Mouse (Mus musculus) neural tube, embryonic 15.5 days (tissue): ENCODE measurements around the gene Wdr41. TPM values are rescaled to one million over a fixed set of nuclear protein-coding genes. Genes with fewer than 3 reads are reported as not detected.
A peak's percentile ranks its signal among the peaks of the same experiment; 100 is the strongest.

Source experiments
- ATAC-seq: fragments of 200-750 bp; cut with Nextera tagmentation; 2 replicates; pipeline ENCODE4 v1.8.0; 2017; ENCODE audit warnings: mild to moderate bottlenecking, moderate TSS enrichment, moderate library complexity; ENCODE audit not compliant: low FRiP score
- H3K27ac ChIP-seq: fragments of 300-500 bp; sonication (generic); replicated peaks from 2 replicates; pipeline ENCODE4 v1.5.1; 2015; ENCODE audit warnings: mild to moderate bottlenecking, inconsistent platforms
- H3K27me3 ChIP-seq: fragments of 300-500 bp; sonication (generic); replicated peaks from 2 replicates; pipeline ENCODE4 v1.6.1; 2015; ENCODE audit warnings: inconsistent platforms
- H3K36me3 ChIP-seq: fragments of 300-500 bp; sonication (generic); 2 replicates; pipeline ENCODE4 v1.6.1; 2015; ENCODE audit warnings: inconsistent platforms
- H3K4me1 ChIP-seq: fragments of 300-500 bp; sonication (generic); 2 replicates; pipeline ENCODE4 v1.6.1; 2015; ENCODE audit warnings: inconsistent platforms
- H3K4me2 ChIP-seq: fragments of 300-500 bp; sonication (generic); 2 replicates; pipeline ENCODE4 v1.6.1; 2015; ENCODE audit warnings: inconsistent platforms, mild to moderate bottlenecking, moderate library complexity
- H3K4me3 ChIP-seq: fragments of 300-500 bp; sonication (generic); replicated peaks from 2 replicates; pipeline ENCODE4 v1.5.1; 2015; ENCODE audit warnings: mild to moderate bottlenecking, inconsistent platforms
- H3K9ac ChIP-seq: fragments of 300-500 bp; sonication (generic); replicated peaks from 2 replicates; pipeline ENCODE4 v1.6.1; 2015; ENCODE audit warnings: mild to moderate bottlenecking, inconsistent platforms
- H3K9me3 ChIP-seq: fragments of 300-500 bp; sonication (generic); replicated peaks from 2 replicates; pipeline ENCODE4 v1.6.1; 2016; ENCODE audit warnings: inconsistent platforms
- WGBS: fragments of 180-500 bp; shearing (Covaris S2); methylation state at CpG from one replicate; pipeline ENCODE4 v1.1.7; 2015; ENCODE audit warnings: mixed read lengths; 5-methylcytosine and 5-hydroxymethylcytosine counted together
- polyA plus RNA-seq: library from polyadenylated mRNA; unstranded; fragments of >200 nt; fragmentation: Nextera tagmentation; extraction: Ambion mirVana; gene quantifications from 2 replicates; pipeline ENCODE4 v1.2.1, GENCODE M21; 2015

Gene Wdr41
- polyA plus RNA-seq, 1 experiment from 2014 or later = 27.5 TPM

DNA sequence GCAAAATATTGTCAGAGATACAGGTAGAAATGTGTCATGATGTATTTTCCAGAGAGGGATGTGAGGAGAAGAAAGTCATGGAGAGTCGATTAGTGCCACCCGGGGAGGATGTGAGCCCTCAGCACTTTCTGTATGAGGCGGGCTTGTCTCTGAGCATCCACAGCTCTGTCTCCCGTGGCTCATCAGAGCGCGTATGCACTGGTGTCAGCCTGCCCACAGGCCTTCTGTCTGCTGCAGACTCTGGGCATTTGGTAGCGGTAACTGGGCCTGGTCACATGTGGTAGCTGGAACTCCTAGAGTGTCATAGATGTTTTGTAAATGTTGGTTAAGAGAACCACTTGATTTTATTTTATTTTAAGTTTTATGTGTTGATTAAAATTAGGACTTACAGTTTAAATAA lies 33.1 kb downstream of the Wdr41 start:
- H3K4me2 ChIP-seq = no peak overlapping the region
- no peak overlapping the region for H3K27ac ChIP-seq
- no peak for ATAC-seq
- H3K4me1 ChIP-seq = no peaks in the 10 kb centered on the region
- H3K36me3 ChIP-seq = peaks cover 8% of the 10 kb centered on the region; the same call in 1 of the 2 replicates
- no peak overlapping the region for H3K4me3 ChIP-seq
- H3K9ac ChIP-seq = no peak overlapping the region
- WGBS = 86% methylated on average over 7 of the region's 7 CpGs
- H3K9me3 ChIP-seq = no peaks in the 10 kb centered on the region
- no peaks in the 10 kb centered on the region for H3K27me3 ChIP-seq

DNA sequence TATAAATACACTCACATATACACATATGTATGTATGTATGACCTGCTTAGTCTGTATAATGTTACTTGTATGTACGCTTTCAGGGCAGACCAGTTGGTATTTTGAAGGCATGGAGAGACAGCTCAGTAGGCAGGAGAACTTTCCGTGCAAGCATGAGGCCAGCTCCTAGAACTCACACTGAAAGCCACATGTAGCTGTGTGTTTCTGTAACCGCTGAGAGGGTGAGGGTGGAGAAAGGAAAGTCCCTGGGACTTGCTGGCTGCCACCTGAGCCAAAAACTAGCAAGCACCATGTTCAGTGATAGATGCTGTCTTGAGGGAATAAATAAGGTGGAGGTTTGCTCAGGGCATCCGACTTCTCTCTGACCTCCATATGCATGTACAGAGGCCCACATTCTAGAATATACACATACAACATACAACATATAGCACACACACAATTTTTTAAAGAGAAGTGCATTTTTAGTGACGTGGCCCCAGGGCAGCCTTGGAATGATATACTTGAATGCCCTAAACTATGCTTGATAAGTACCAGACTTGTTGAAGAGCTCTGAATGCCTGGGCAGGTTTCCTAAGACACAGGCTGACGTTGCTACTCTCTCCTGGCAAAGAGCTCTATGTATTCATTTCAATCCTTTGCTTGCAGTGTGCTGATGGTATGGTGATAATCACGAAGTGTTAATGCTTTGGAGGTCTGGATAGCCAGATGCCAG lies 35.6 kb downstream of the Wdr41 start:
- H3K9me3 ChIP-seq = no peaks in the 10 kb centered on the region
- H3K4me3 ChIP-seq = no peak overlapping the region
- WGBS = 90% methylated on average over 7 of the region's 7 CpGs
- no peak overlapping the region for H3K9ac ChIP-seq
- H3K27me3 ChIP-seq = no peaks in the 10 kb centered on the region
- peaks cover 8% of the 10 kb centered on the region; the same call in 1 of the 2 replicates for H3K36me3 ChIP-seq
- H3K27ac ChIP-seq = no peak overlapping the region
- 0 out of 2 replicates have a peak, but pooled peaks cover 5% of the 10 kb centered on the region for H3K4me1 ChIP-seq
- no peak overlapping the region for H3K4me2 ChIP-seq
- ATAC-seq = no peak

DNA sequence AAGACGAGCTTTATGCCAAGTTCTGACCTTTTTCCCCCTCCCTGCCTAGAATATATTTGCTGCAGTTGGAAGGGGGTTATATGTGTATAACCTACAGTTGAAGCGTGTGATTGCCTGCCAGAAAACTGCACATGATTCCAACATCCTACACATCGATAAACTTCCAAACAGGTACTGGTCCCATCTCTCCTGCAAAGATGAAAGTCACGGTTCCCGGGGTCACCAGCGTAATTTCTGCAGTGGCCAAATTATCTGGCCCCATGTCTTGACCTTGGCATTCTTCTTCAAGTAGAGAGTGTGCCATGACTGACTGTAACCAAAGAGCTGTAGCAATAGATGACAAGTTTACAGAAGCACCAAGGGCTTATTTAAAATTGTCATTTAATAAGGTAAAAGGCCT lies 41.1 kb downstream of the Wdr41 start:
- Histone ChIP-seq H3K36me3 (0 out of 2 replicates have a peak, but pooled peaks cover 10% of the 10 kb centered on the region), H3K27ac (no peak overlapping the region), H3K9me3 (no peaks in the 10 kb centered on the region), H3K4me3 (no peak overlapping the region), H3K4me1 (peaks cover 13% of the 10 kb centered on the region), H3K4me2 (no peak overlapping the region; the same call in 1 of the 2 replicates), H3K27me3 (no peaks in the 10 kb centered on the region), H3K9ac (no peak overlapping the region)
- ATAC-seq = no peak
- WGBS = 91% methylated on average over 6 of the region's 6 CpGs

DNA sequence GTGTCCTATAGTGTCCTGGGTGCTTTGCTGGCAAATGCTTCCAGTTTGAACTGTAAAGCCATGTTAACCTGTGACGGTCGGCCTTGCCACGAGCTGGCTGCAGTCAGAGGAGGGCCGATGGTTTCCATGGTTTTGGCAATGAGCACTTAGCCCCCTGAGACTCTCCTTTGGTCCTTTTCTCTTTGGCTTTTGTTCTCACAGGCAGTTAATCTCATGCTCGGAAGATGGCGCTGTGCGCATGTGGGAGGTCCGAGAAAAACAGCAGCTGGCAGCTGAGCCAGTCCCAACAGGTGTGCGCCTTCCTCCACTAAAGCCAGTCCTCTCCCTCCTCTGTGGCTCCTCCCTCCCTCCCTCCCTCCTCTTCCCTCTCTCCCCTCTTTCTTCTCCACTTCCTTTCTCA lies 41.8 kb downstream of the Wdr41 start:
- Histone ChIP-seq H3K4me2 (peak overlapping the region; percentile 33), H3K9me3 (no peaks in the 10 kb centered on the region), H3K9ac (no peak overlapping the region), H3K36me3 (0 out of 2 replicates have a peak, but pooled peaks cover 10% of the 10 kb centered on the region), H3K4me3 (no peak overlapping the region), H3K27ac (peak overlapping the region; percentile 60), H3K27me3 (no peaks in the 10 kb centered on the region), H3K4me1 (peaks cover 13% of the 10 kb centered on the region)
- 2% methylated on average over 9 of the region's 9 CpGs for whole genome bisulfite sequencing
- ATAC-seq = peak; percentile 86

DNA sequence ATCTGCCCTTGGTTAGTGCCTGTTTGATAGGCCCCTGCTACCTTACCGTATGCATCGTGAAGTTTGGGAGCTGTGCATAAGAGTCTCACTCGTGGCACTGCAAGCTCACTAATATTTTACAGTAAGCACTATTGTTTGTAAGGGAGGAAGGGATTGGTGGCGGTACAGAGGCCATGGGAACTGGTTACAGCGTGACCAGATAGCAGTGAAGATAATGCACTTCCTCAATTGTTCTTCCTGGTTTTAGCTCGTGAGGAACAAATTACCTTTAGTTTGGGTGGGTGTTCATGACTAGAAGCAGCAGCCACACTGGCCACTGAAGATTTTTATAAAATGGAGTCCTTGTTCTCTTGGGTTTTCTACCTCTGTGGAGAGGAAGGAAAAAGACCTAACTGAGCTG lies 43.2 kb downstream of the Wdr41 start:
- WGBS = 82% methylated on average over 6 of the region's 6 CpGs
- no peaks in the 10 kb centered on the region for H3K9me3 ChIP-seq
- H3K27me3 ChIP-seq = no peaks in the 10 kb centered on the region
- H3K36me3 ChIP-seq = peaks cover 10% of the 10 kb centered on the region; the same call in 1 of the 2 replicates
- peaks cover 13% of the 10 kb centered on the region for H3K4me1 ChIP-seq
- no peak overlapping the region for H3K4me2 ChIP-seq
- H3K27ac ChIP-seq = no peak overlapping the region
- H3K9ac ChIP-seq = no peak overlapping the region
- no peak overlapping the region for H3K4me3 ChIP-seq
- no peak for ATAC-seq

DNA sequence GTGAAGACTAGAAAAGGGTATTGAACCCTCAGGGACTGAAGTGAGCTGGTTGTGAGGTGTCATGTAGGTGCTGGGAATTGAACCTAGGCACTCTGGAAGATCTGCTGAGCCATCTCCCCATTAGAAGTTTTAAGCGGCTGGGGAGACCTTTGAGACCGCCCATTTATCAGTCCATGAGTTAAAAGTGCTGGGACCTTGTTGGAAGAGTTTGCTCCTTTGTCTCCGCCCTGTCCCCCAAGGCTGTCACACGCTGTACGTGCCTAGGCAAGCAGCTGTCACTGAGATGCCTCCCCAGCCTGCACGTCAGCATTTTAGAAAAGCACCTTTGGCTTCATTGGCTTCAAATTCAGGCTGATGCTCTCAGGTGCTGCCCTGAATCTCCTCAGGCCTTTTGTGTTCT lies 44.1 kb downstream of the Wdr41 start:
- H3K27me3 ChIP-seq = no peaks in the 10 kb centered on the region
- H3K9me3 ChIP-seq = no peaks in the 10 kb centered on the region
- peaks cover 10% of the 10 kb centered on the region; the same call in 1 of the 2 replicates for H3K36me3 ChIP-seq
- ATAC-seq = no peak
- peaks cover 13% of the 10 kb centered on the region for H3K4me1 ChIP-seq
- no peak overlapping the region for H3K9ac ChIP-seq
- whole genome bisulfite sequencing = 88% methylated on average over 6 of the region's 6 CpGs
- H3K4me3 ChIP-seq = no peak overlapping the region
- H3K4me2 ChIP-seq = no peak overlapping the region
- no peak overlapping the region for H3K27ac ChIP-seq

DNA sequence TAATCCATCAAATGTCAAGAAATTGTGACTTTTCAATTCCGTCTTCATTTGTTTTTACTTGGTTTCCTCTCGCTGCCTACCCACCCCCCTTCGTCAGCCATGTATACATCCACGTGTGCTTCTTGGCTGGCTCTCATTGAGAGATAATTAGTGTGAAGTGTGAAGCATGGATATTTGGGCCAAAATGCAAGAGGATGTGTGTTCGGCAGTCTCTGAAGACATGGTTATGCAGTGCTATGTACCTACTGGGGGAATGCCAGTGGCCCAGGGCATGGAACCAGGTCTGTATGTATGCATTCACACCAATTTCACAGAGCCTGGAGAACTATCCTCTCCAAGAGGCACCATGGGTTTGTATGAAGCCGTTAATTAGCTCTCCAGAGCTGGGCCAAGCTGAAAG lies 54.7 kb downstream of the Wdr41 start:
- peaks cover 18% of the 10 kb centered on the region for H3K36me3 ChIP-seq
- H3K9ac ChIP-seq = no peak overlapping the region
- H3K27ac ChIP-seq = no peak overlapping the region
- WGBS = 90% methylated on average over 6 of the region's 6 CpGs
- no peak overlapping the region for H3K4me3 ChIP-seq
- no peaks in the 10 kb centered on the region for H3K27me3 ChIP-seq
- ATAC-seq = no peak
- no peaks in the 10 kb centered on the region for H3K9me3 ChIP-seq
- peaks cover 7% of the 10 kb centered on the region for H3K4me1 ChIP-seq
- no peak overlapping the region for H3K4me2 ChIP-seq

DNA sequence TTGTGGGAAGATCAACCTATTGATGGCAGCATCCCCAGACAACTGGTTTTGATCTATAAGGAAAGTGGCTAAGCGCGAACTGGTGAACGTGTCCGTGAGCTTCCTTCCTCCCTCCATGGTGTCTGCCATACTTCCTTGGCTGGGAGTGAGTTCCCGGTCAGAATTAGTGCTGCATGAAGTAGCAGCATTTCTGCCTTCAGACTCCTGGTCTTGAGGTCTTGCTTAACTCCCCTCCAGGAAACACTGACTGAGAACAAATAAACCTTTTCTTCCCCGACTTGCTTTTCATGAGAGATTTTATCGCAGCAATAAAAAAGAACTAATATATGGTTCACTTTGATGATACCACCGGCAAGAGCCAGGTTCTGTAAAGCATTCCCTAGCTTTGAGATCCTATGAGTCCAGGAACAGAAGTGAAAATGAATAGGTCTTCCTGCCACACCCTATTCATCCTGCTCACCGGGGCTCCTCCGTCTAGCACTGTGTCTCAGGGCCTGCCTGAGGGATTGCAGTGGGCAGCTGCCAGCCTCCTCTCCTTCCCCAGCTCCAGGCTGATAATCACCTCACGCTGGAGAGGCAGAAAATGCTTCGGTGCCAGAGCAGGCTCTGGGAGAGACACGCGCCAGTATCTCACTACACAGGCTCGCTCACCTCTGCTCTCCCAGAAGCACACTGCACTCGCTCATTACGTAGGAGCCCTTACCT lies 56.1 kb downstream of the Wdr41 start:
- WGBS = 48% methylated on average over 17 of the region's 17 CpGs
- Histone ChIP-seq H3K4me2 (no peak overlapping the region), H3K9me3 (no peaks in the 10 kb centered on the region), H3K27ac (peak overlapping the region; percentile 56; the same call in 1 of the 2 replicates), H3K27me3 (no peaks in the 10 kb centered on the region), H3K4me3 (no peak overlapping the region), H3K4me1 (peaks cover 7% of the 10 kb centered on the region), H3K9ac (no peak overlapping the region), H3K36me3 (peaks cover 15% of the 10 kb centered on the region)
- peak; percentile 63; the same call in 1 of the 2 replicates for ATAC-seq

DNA sequence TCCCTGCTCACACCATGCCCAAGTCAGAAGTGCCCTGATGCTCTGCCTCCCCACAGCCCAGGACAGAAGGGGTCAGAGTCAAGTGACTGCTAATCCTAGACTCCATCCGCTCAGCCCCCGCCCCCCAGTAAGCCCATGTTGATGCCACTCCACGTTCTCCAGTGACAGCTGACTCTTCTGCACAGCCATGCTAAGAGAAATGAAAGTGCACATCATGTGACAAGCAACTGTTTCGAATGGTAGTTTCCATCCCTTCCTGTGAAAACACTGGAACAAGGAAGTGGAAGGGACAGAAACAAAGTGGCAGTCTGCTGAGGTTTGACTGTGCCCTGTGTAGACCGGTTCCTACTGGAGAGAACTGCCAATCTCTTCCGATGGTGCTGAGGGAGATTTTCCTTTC lies 56.8 kb downstream of the Wdr41 start:
- ATAC-seq = no peak
- Histone ChIP-seq H3K4me2 (no peak overlapping the region), H3K27ac (peak overlapping the region; percentile 45; the same call in 1 of the 2 replicates), H3K9ac (no peak overlapping the region), H3K27me3 (no peaks in the 10 kb centered on the region), H3K4me3 (no peak overlapping the region), H3K9me3 (no peaks in the 10 kb centered on the region), H3K36me3 (peaks cover 10% of the 10 kb centered on the region), H3K4me1 (peaks cover 7% of the 10 kb centered on the region)
- WGBS = 89% methylated on average over 6 of the region's 6 CpGs

DNA sequence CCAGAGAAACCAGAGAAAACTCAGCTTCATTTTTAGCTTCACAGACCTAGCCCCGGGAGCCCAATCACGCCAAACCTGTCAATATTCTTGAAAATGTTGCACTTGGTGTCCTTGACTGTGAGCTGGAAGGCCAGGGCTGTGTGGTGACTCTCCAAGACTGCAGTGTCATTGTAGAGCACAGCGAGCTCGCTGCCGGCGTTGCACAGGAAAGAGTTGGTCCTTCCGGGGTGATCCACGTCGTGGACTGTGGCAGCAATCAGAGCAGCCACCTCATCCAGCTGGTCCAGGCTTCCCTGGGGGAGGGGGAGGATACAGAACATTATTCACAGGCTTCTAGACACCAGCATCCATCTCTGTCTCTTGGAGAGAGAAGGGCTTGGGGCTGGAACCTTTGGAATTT lies 58.0 kb downstream of the Wdr41 start:
- WGBS = 74% methylated on average over 9 of the region's 9 CpGs
- Histone ChIP-seq H3K9ac (no peak overlapping the region), H3K27ac (no peak overlapping the region), H3K27me3 (no peaks in the 10 kb centered on the region), H3K36me3 (no peaks in the 10 kb centered on the region), H3K4me3 (no peak overlapping the region), H3K4me2 (no peak overlapping the region), H3K4me1 (peaks cover 7% of the 10 kb centered on the region), H3K9me3 (no peaks in the 10 kb centered on the region)
- no peak for ATAC-seq

DNA sequence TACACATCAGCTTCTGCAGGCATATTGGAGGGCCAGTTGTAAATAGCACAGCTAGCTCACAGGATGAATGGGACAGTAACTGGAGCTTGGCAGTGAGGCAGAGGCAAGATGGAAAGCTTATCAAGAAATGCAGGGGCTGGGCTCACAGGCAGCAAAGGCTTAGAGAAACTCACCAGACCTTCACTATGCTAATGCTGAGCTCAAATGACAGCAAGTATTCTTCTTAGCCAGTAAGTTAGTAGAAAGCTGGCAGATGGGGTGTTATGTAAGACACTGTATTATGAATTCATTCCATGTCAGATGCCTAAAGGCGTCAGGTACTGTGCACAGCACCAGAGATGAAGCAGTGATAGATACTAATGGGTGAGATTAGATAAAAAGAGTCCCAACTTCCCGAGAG lies 58.6 kb downstream of the Wdr41 start:
- 93% methylated on average over 2 of the region's 2 CpGs for WGBS
- no peaks in the 10 kb centered on the region for H3K9me3 ChIP-seq
- H3K27ac ChIP-seq = no peak overlapping the region
- no peaks in the 10 kb centered on the region for H3K36me3 ChIP-seq
- peaks cover 7% of the 10 kb centered on the region for H3K4me1 ChIP-seq
- no peaks in the 10 kb centered on the region for H3K27me3 ChIP-seq
- no peak overlapping the region for H3K9ac ChIP-seq
- no peak overlapping the region for H3K4me3 ChIP-seq
- no peak overlapping the region for H3K4me2 ChIP-seq
- no peak for ATAC-seq

DNA sequence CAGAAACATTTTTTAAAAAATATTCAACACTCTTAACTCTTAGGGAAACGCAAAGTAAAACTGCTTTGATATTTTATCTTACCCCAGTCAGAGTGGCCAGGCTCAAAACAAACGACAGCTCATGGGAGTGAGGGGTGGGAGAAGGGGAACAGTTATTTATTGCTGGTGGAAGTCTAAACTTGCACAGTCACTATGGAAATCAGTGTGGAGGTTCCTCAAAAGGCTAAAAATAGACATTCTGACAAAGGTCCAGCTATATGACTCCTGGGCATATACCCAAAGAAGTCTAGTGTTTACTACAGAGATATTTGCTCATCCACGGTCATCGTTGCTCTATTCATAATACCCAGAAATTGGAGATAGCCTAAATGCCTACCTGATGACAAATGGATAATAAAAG lies 62.1 kb downstream of the Wdr41 start:
- no peaks in the 10 kb centered on the region for H3K27me3 ChIP-seq
- H3K4me2 ChIP-seq = no peak overlapping the region
- H3K36me3 ChIP-seq = no peaks in the 10 kb centered on the region
- no peak overlapping the region for H3K4me3 ChIP-seq
- no peaks in the 10 kb centered on the region for H3K4me1 ChIP-seq
- no peak overlapping the region for H3K9ac ChIP-seq
- no peak overlapping the region for H3K27ac ChIP-seq
- no peak for ATAC-seq
- no peaks in the 10 kb centered on the region for H3K9me3 ChIP-seq
- WGBS = 74% methylated on average over 4 of the region's 4 CpGs
